Mouse (Mus musculus) cerebellum, adult 9-11 months (tissue): ENCODE results near the gene Diaph2.
A peak's percentile ranks its signal among the peaks of the same experiment; 100 is the strongest.
"Not testable (repeated sequence)": the region's sequence is repeated elsewhere in the genome, so short reads cannot be mapped to it uniquely, and the experiment has no call there.

Experiments
- DNase-seq: peaks from one replicate; pipeline ENCODE4 v3.0.0; 2022

The Diaph2 gene

GRCm38 (mm10) chrX:129833887-129834286, 84.3 kb downstream of the Diaph2 start:
- no peak for DNase-seq

GRCm38 (mm10) chrX:129884465-129884864, 134.9 kb downstream of the Diaph2 start:
- peak; percentile 3 for DNase-seq

- DNase-seq: no peak
These were observed 176.3 kb downstream of the Diaph2 start for GRCm38 (mm10) chrX:129925806-129926205.

GRCm38 (mm10) chrX:129974816-129975215, 225.3 kb downstream of the Diaph2 start:
- DNase-seq: peak; percentile 45

GRCm38 (mm10) chrX:130008210-130008609, 258.7 kb downstream of the Diaph2 start:
- DNase-seq: no peak

GRCm38 (mm10) chrX:130019735-130020134, 270.2 kb downstream of the Diaph2 start:
- DNase-seq: no peak

GRCm38 (mm10) chrX:130044525-130044924, 295.0 kb downstream of the Diaph2 start:
- no peak for DNase-seq

- DNase-seq: no peak
These were observed 399.7 kb downstream of the Diaph2 start for GRCm38 (mm10) chrX:130149216-130149615.

- DNase-seq: peak; percentile 63
These were observed 402.6 kb downstream of the Diaph2 start for GRCm38 (mm10) chrX:130152164-130152563.

- no peak for DNase-seq
These were observed 423.6 kb downstream of the Diaph2 start for GRCm38 (mm10) chrX:130173126-130173525.

GRCm38 (mm10) chrX:130187891-130188290, 438.3 kb downstream of the Diaph2 start:
- DNase-seq: no peak

- DNase-seq: no peak
These were observed 438.9 kb downstream of the Diaph2 start for GRCm38 (mm10) chrX:130188449-130188848.

- no peak for DNase-seq
These were observed 439.7 kb downstream of the Diaph2 start for GRCm38 (mm10) chrX:130189250-130189649.

GRCm38 (mm10) chrX:130197412-130197811, 447.9 kb downstream of the Diaph2 start:
- DNase-seq: not testable (repeated sequence)

- no peak for DNase-seq
These were observed 455.7 kb downstream of the Diaph2 start for GRCm38 (mm10) chrX:130205243-130205642.

- no peak for DNase-seq
These were observed 462.7 kb downstream of the Diaph2 start for GRCm38 (mm10) chrX:130212227-130212626.

GRCm38 (mm10) chrX:130212759-130213158, 463.2 kb downstream of the Diaph2 start:
- DNase-seq: no peak

- DNase-seq: no peak
These were observed 480.5 kb downstream of the Diaph2 start for GRCm38 (mm10) chrX:130230045-130230444.

- no peak for DNase-seq
These were observed 485.6 kb downstream of the Diaph2 start for GRCm38 (mm10) chrX:130235167-130235566.

- peak; percentile 64 for DNase-seq
These were observed 497.1 kb downstream of the Diaph2 start for GRCm38 (mm10) chrX:130246652-130247051.

GRCm38 (mm10) chrX:130253664-130254063, 504.1 kb downstream of the Diaph2 start:
- peak; percentile 89 for DNase-seq

GRCm38 (mm10) chrX:130265707-130266106, 516.2 kb downstream of the Diaph2 start:
- DNase-seq: no peak

- no peak for DNase-seq
These were observed 529.6 kb downstream of the Diaph2 start for GRCm38 (mm10) chrX:130279144-130279543.

- DNase-seq: no peak
These were observed 531.9 kb downstream of the Diaph2 start for GRCm38 (mm10) chrX:130281484-130281883.

GRCm38 (mm10) chrX:130287032-130287431, 537.5 kb downstream of the Diaph2 start:
- DNase-seq: no peak

GRCm38 (mm10) chrX:130289775-130290174, 540.2 kb downstream of the Diaph2 start:
- DNase-seq: no peak
